Mouse (Mus musculus) cerebellum, adult 2 months (tissue): ENCODE data around the gene Jade1.

ENCODE experiments used
- CTCF ChIP-seq: fragments of 200-500 bp; IDR thresholded peaks from 2 replicates; pipeline ENCODE4 v1.5.1; 2011; ENCODE audit warnings: low read depth, mild to moderate bottlenecking, control low read depth, low read length, moderate library complexity, borderline replicate concordance; ENCODE audit not compliant: insufficient read depth
- POLR2A ChIP-seq: fragments of 200-500 bp; IDR thresholded peaks from 2 replicates; pipeline ENCODE4 v1.6.1; 2011; ENCODE audit warnings: low read length, control low read depth, borderline replicate concordance; ENCODE audit not compliant: insufficient read depth

GRCm38 (mm10) chr3:41588495-41588894 lies 33.0 kb downstream of the Jade1 start:
- TF ChIP-seq POLR2A (no peak), CTCF (no peak)
